Mouse (Mus musculus): ENCODE data around the gene Grip1. TPM values are rescaled to one million over a fixed set of nuclear protein-coding genes. Genes with fewer than 3 reads are reported as not detected.

The Grip1 gene
- polyA plus RNA-seq, 1 experiment from 2014 or later = 9.8 TPM

DNA sequence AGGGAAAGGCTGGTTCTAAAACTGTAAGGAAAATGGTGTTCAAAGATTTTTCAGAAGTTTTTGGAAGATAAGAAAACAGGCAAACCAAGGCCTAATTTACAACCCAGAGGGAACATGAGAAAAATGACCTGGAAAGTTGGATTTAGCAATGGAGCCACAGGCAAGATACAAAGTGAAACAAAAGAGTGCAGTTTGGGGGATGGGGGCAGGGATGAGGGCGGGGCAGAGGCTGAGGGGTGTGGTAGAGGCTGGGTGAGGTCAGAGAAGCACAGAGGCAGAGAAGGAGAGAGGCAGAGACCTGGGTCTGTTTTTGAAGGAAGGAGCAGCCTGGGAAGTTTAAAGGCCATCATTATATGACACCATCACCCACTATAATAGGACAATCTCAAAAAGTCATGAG is 377.5 kb downstream of the Grip1 start:
- no peak overlapping the region for H3K4me3 ChIP-seq (ENCODE audit: low read depth, low read length)
- peaks cover 6% of the 10 kb centered on the region; the same call in 1 of the 2 replicates for H3K9me3 ChIP-seq (ENCODE audit: control insufficient read depth, low read length)
- no peak overlapping the region for H3K9ac ChIP-seq (ENCODE audit: low read length)
- ATAC-seq (replicated peaks; ENCODE audit: low FRiP score) = no peak
- H3K36me3 ChIP-seq (ENCODE audit: control insufficient read depth, insufficient read depth, low read length) = no peaks in the 10 kb centered on the region
- no peaks in the 10 kb centered on the region for H3K4me1 ChIP-seq (replicated peaks; ENCODE audit: control insufficient read depth, insufficient read depth, low read length)
- H3K27ac ChIP-seq (ENCODE audit: low read depth, low read length) = no peak overlapping the region
- no peaks in the 10 kb centered on the region for H3K27me3 ChIP-seq (ENCODE audit: control insufficient read depth, insufficient read depth, low read length)
- DNase-seq (ENCODE audit: low spot score) = no peak
- H3K4me2 ChIP-seq (ENCODE audit: low read depth, low read length, severe bottlenecking) = no peak overlapping the region
- WGBS = 88% methylated on average over 1 of the region's 1 CpGs

DNA sequence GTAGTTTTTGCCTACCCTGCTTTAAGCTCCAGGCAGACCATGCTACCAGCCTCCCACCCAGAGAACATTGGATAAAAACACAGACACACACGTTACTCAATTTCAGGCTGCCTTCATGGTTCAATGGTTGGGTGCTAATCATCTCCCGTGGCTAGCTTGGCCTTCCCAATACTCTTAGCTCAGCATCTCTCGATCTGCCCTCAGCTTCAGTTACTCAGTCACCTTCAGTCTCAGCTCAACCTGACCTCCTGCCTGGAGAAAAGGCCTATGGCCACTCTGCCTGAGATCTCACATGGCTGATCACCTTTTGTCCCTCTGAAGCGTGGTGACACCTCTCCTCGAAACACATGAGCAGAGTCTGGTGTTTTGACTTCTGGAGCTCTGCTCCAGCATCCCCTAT is 379.7 kb downstream of the Grip1 start:
- ATAC-seq (replicated peaks; ENCODE audit: low FRiP score) (no peak), DNase-seq (ENCODE audit: low spot score) (no peak)
- H3K27me3 ChIP-seq (ENCODE audit: control insufficient read depth, insufficient read depth, low read length) = no peaks in the 10 kb centered on the region
- no peak overlapping the region for H3K27ac ChIP-seq (ENCODE audit: low read depth, low read length)
- peaks cover 6% of the 10 kb centered on the region; the same call in 1 of the 2 replicates for H3K9me3 ChIP-seq (ENCODE audit: control insufficient read depth, low read length)
- no peak overlapping the region for H3K4me2 ChIP-seq (ENCODE audit: low read depth, low read length, severe bottlenecking)
- no peak overlapping the region for H3K4me3 ChIP-seq (ENCODE audit: low read depth, low read length)
- no peak overlapping the region for H3K9ac ChIP-seq (ENCODE audit: low read length)
- 89% methylated on average over 5 of the region's 5 CpGs for WGBS
- H3K36me3 ChIP-seq (ENCODE audit: control insufficient read depth, insufficient read depth, low read length) = no peaks in the 10 kb centered on the region
- H3K4me1 ChIP-seq (replicated peaks; ENCODE audit: control insufficient read depth, insufficient read depth, low read length) = no peaks in the 10 kb centered on the region

DNA sequence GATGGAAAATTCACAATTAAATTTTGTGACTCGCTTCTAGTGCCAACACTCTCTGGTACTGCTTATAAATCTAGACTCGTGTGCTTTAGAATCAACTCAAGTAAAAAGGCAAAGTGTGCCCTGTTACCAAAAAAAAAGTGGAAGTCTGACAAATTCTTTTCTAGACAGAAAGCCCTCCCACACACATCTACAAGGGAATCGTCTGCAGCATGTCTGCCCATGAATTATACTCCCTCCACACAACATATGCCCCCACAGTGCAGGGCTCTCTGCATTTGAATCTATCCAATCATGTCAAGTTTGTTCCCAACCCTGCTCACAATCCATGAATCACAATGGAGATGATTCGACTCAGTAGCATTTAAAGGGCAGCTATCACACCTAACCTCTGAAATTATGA is 380.5 kb downstream of the Grip1 start:
- ATAC-seq (replicated peaks; ENCODE audit: low FRiP score) = no peak
- H3K4me1 ChIP-seq (replicated peaks; ENCODE audit: control insufficient read depth, insufficient read depth, low read length) = no peaks in the 10 kb centered on the region
- no peaks in the 10 kb centered on the region for H3K27me3 ChIP-seq (ENCODE audit: control insufficient read depth, insufficient read depth, low read length)
- DNase-seq (ENCODE audit: low spot score) = no peak
- WGBS = 87% methylated on average over 4 of the region's 4 CpGs
- H3K36me3 ChIP-seq (ENCODE audit: control insufficient read depth, insufficient read depth, low read length) = no peaks in the 10 kb centered on the region
- H3K4me3 ChIP-seq (ENCODE audit: low read depth, low read length) = no peak overlapping the region
- H3K27ac ChIP-seq (ENCODE audit: low read depth, low read length) = no peak overlapping the region
- H3K9me3 ChIP-seq (ENCODE audit: control insufficient read depth, low read length) = peaks cover 6% of the 10 kb centered on the region; the same call in 1 of the 2 replicates
- H3K9ac ChIP-seq (ENCODE audit: low read length) = no peak overlapping the region
- H3K4me2 ChIP-seq (ENCODE audit: low read depth, low read length, severe bottlenecking) = no peak overlapping the region

DNA sequence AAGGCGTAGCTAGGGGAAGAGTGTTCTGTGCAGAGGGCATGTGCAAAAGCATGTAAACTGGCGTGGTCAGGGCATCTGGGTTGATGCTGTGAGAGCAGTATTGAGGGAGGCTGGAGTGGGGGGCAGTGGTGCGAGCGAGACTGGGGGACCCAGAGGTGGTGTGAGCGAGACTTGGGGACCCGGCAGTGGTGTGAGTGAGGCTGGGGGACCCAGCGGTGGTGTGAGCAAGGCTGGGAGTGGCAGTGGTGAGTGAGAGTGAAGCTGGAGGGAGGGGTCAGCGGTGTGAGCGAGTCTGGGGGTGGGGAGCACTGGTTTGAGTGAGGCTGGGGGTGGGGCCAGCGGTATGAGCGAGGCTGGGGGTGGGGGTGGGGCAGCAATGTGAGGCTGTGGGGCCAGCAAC is 386.0 kb downstream of the Grip1 start:
- no peak for DNase-seq (ENCODE audit: low spot score)
- Histone ChIP-seq H3K9me3 (ENCODE audit: control insufficient read depth, low read length) (no peaks in the 10 kb centered on the region), H3K4me1 (replicated peaks; ENCODE audit: control insufficient read depth, insufficient read depth, low read length) (no peaks in the 10 kb centered on the region), H3K4me2 (ENCODE audit: low read depth, low read length, severe bottlenecking) (no peak overlapping the region), H3K27me3 (ENCODE audit: control insufficient read depth, insufficient read depth, low read length) (no peaks in the 10 kb centered on the region), H3K9ac (ENCODE audit: low read length) (no peak overlapping the region), H3K4me3 (ENCODE audit: low read depth, low read length) (no peak overlapping the region), H3K36me3 (ENCODE audit: control insufficient read depth, insufficient read depth, low read length) (no peaks in the 10 kb centered on the region), H3K27ac (ENCODE audit: low read depth, low read length) (no peak overlapping the region)
- WGBS = 82% methylated on average over 11 of the region's 11 CpGs
- no peak for ATAC-seq (replicated peaks; ENCODE audit: low FRiP score)

DNA sequence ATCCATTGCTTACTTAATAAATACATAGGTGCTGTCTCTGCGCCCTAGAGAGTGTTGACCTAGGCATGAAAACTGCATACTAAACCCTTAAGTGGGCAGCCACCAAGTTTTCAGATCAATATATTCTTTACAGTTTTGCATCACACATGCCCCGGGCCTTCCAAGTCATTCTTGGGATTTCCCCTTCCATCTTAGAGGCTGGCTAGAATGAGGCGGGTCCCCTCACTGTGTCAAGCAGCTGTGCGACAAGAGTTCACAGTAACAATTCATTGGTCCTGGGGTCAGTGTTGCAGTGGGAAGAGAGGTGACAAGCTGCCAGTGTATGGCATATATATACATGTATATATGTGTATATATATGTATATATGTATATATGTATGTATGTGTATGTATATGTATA is 388.4 kb downstream of the Grip1 start:
- H3K36me3 ChIP-seq (ENCODE audit: control insufficient read depth, insufficient read depth, low read length) = no peaks in the 10 kb centered on the region
- 90% methylated on average over 4 of the region's 4 CpGs for WGBS
- no peak overlapping the region for H3K9ac ChIP-seq (ENCODE audit: low read length)
- DNase-seq (ENCODE audit: low spot score) (no peak), ATAC-seq (replicated peaks; ENCODE audit: low FRiP score) (no peak)
- no peak overlapping the region for H3K4me2 ChIP-seq (ENCODE audit: low read depth, low read length, severe bottlenecking)
- H3K9me3 ChIP-seq (ENCODE audit: control insufficient read depth, low read length) = no peaks in the 10 kb centered on the region
- no peak overlapping the region for H3K27ac ChIP-seq (ENCODE audit: low read depth, low read length)
- no peaks in the 10 kb centered on the region for H3K27me3 ChIP-seq (ENCODE audit: control insufficient read depth, insufficient read depth, low read length)
- H3K4me1 ChIP-seq (replicated peaks; ENCODE audit: control insufficient read depth, insufficient read depth, low read length) = no peaks in the 10 kb centered on the region
- no peak overlapping the region for H3K4me3 ChIP-seq (ENCODE audit: low read depth, low read length)

DNA sequence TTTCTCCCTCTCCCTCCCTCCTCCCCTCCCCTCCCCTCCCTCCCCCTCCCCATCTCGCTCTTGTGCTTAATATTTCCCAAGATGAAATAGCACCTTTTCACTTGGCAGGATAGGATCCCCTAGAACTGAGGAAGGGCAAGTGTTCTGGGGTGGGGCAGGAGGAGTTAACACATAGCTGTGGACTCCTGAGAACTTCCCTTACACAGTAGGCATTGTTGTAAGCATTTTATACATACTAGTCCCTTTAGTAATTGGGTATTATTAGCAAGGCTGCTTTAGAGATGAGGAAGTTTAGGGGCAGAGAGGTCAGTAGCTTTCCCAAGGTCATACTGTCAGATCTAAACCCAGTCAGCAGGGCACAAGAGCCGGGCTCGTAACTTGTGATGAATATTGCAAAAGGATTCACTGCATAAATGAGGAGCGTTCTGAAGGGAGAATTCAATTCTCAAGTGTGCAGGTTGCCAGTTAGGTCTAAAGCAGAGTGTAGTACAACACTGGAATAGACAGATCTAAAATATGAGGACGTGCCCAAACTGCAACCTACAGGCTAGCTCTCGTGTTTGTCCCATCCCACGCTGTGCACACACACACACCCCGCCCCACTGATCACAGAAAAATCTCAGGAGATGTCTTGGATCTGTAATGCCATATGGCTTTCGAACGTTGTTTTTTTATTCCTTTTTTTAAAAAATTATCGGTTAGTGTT is 392.2 kb downstream of the Grip1 start:
- no peak overlapping the region for H3K4me2 ChIP-seq (ENCODE audit: low read depth, low read length, severe bottlenecking)
- H3K9me3 ChIP-seq (ENCODE audit: control insufficient read depth, low read length) = no peaks in the 10 kb centered on the region
- H3K36me3 ChIP-seq (ENCODE audit: control insufficient read depth, insufficient read depth, low read length) = no peaks in the 10 kb centered on the region
- DNase-seq (ENCODE audit: low spot score) (no peak), ATAC-seq (replicated peaks; ENCODE audit: low FRiP score) (no peak)
- H3K9ac ChIP-seq (ENCODE audit: low read length) = no peak overlapping the region
- no peaks in the 10 kb centered on the region for H3K4me1 ChIP-seq (replicated peaks; ENCODE audit: control insufficient read depth, insufficient read depth, low read length)
- 90% methylated on average over 11 of the region's 11 CpGs for WGBS
- no peaks in the 10 kb centered on the region for H3K27me3 ChIP-seq (ENCODE audit: control insufficient read depth, insufficient read depth, low read length)
- no peak overlapping the region for H3K4me3 ChIP-seq (ENCODE audit: low read depth, low read length)
- no peak overlapping the region for H3K27ac ChIP-seq (ENCODE audit: low read depth, low read length)

DNA sequence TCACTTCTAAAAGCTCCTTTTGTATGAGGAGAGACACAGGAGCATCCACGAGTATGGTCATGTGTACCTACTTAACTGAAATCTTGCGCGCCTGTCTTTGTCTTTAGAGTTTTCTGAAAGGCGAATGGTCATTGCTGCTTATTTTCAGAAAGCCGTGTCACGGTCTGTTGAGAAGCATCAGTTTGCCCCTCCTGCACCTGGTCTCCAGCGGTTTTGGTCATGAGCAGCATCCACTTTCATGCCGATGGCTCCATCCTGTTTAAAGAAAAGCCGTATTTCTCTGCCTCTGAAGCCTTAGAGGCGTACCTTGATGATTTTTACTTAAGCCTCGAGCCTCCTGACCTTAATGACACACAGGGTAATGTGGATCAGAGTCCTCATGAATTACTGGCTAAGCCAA is 398.0 kb downstream of the Grip1 start:
- WGBS = 88% methylated on average over 11 of the region's 11 CpGs
- ATAC-seq (replicated peaks; ENCODE audit: low FRiP score) (no peak), DNase-seq (ENCODE audit: low spot score) (no peak)
- H3K36me3 ChIP-seq (ENCODE audit: control insufficient read depth, insufficient read depth, low read length) = no peaks in the 10 kb centered on the region
- H3K9ac ChIP-seq (ENCODE audit: low read length) = no peak overlapping the region
- no peaks in the 10 kb centered on the region for H3K9me3 ChIP-seq (ENCODE audit: control insufficient read depth, low read length)
- H3K4me1 ChIP-seq (replicated peaks; ENCODE audit: control insufficient read depth, insufficient read depth, low read length) = no peaks in the 10 kb centered on the region
- no peaks in the 10 kb centered on the region for H3K27me3 ChIP-seq (ENCODE audit: control insufficient read depth, insufficient read depth, low read length)
- H3K4me2 ChIP-seq (ENCODE audit: low read depth, low read length, severe bottlenecking) = no peak overlapping the region
- H3K27ac ChIP-seq (ENCODE audit: low read depth, low read length) = no peak overlapping the region
- no peak overlapping the region for H3K4me3 ChIP-seq (ENCODE audit: low read depth, low read length)

DNA sequence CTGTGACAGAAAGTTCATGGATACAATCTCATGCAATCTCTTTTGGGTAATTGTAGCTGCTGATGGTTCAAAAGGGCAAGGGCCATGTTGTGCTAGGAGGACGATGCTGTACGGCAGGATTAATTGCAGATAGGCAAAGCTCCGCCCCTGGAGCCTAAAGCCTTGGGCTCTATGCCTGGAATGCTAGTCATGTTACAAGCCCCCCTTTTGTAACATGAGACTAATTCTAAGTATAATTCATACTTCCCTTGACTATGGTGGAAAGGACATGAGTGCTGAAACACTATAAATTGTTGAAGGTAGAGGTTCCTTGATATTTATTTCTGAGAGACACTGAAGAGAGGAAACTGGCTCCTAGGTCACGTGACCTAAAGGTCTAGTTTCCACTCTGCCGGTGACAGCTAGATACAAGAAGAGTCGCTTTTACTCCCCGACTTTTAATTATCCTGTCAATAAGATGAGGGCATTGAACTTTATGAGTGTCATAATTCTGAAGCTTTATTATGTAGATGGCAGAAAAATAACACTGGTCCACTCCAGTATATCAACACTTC is 399.0 kb downstream of the Grip1 start:
- WGBS = 86% methylated on average over 7 of the region's 7 CpGs

DNA sequence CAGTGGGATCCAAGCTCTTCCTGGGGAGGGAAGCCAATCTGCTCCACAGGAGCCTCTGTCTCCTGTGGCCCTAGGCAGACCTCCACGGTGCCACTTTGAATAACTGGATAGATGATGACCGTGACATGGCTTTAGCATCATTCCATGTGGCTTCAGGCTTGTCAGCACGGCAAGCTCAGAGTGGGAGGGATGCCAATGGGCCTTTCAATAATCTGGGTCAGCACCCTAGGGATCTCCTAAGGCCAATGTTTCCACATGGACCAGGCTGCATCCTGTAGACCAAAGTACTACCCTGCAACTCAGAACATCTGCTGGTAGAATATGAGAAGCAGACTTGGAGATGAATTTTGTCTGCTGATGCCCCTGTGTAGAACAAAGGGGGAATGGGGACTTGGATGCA is 414.1 kb downstream of the Grip1 start:
- Histone ChIP-seq H3K4me3 (ENCODE audit: low read depth, low read length) (no peak overlapping the region), H3K27me3 (ENCODE audit: control insufficient read depth, insufficient read depth, low read length) (no peaks in the 10 kb centered on the region), H3K9me3 (ENCODE audit: control insufficient read depth, low read length) (peaks cover 10% of the 10 kb centered on the region; the same call in 1 of the 2 replicates), H3K4me2 (ENCODE audit: low read depth, low read length, severe bottlenecking) (no peak overlapping the region), H3K27ac (ENCODE audit: low read depth, low read length) (no peak overlapping the region), H3K4me1 (replicated peaks; ENCODE audit: control insufficient read depth, insufficient read depth, low read length) (no peaks in the 10 kb centered on the region), H3K9ac (ENCODE audit: low read length) (no peak overlapping the region), H3K36me3 (ENCODE audit: control insufficient read depth, insufficient read depth, low read length) (no peaks in the 10 kb centered on the region)
- DNase-seq (ENCODE audit: low spot score) (no peak), ATAC-seq (replicated peaks; ENCODE audit: low FRiP score) (no peak)
- WGBS = 82% methylated on average over 3 of the region's 3 CpGs

More for the DNA sequence above, 399.0 kb downstream of the Grip1 start:
- Histone ChIP-seq H3K4me1 (replicated peaks; ENCODE audit: control insufficient read depth, insufficient read depth, low read length) (no peaks in the 10 kb centered on the region), H3K9me3 (ENCODE audit: control insufficient read depth, low read length) (no peaks in the 10 kb centered on the region), H3K36me3 (ENCODE audit: control insufficient read depth, insufficient read depth, low read length) (no peaks in the 10 kb centered on the region), H3K4me2 (ENCODE audit: low read depth, low read length, severe bottlenecking) (no peak overlapping the region), H3K27me3 (ENCODE audit: control insufficient read depth, insufficient read depth, low read length) (no peaks in the 10 kb centered on the region), H3K9ac (ENCODE audit: low read length) (no peak overlapping the region), H3K4me3 (ENCODE audit: low read depth, low read length) (no peak overlapping the region), H3K27ac (ENCODE audit: low read depth, low read length) (no peak overlapping the region)
- DNase-seq (ENCODE audit: low spot score) (no peak), ATAC-seq (replicated peaks; ENCODE audit: low FRiP score) (no peak)
